Mouse (Mus musculus): ENCODE measurements around the gene Slf2.

DNA sequence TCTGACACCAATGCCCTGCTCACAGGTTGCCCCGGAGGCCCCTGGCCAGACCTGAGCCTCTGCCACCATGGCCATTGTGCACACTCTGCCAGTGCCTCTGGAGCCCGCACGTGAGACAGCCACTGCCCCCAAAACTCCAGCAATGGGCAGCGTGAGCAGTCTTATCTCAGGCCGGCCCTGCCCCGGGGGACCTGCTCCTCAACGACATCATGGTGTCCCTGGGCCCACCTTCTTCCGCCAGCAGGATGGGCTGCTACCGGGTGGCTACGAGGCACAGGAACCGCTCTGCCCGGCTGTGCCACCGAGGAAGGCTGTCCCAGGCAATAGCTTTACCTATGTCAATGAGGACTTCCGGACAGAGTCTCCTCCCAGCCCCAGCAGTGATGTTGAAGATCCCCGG, 90.4 kb downstream of the Slf2 start:
- TF ChIP-seq E2F4 (IDR thresholded peaks at IDR 0.05; ENCODE audit: insufficient replicate concordance, low read depth, low read length) (no peak), GABPA (IDR thresholded peaks at IDR 0.05; ENCODE audit: insufficient replicate concordance, low read depth, low read length) (no peak), CTCF (conservative IDR thresholded peaks at IDR 0.05 in 1 of 2, IDR thresholded peaks at IDR 0.05 in 1 of 2; ENCODE audit: low read depth in 2 of 2, low read length in 2 of 2) (no peak), HCFC1 (IDR thresholded peaks at IDR 0.05; ENCODE audit: low read depth, low read length) (no peak), MXI1 (IDR thresholded peaks at IDR 0.05; ENCODE audit: low read depth, low read length) (no peak), JUN (IDR thresholded peaks at IDR 0.05; ENCODE audit: insufficient read depth, low read depth, low read length) (no peak), SIN3A (IDR thresholded peaks at IDR 0.05; ENCODE audit: low read length) (no peak), MEF2A (IDR thresholded peaks at IDR 0.05; ENCODE audit: borderline replicate concordance, low read depth, low read length) (no peak), CHD2 (IDR thresholded peaks at IDR 0.05; ENCODE audit: low read length) (no peak), RAD21 (IDR thresholded peaks at IDR 0.05; ENCODE audit: low read depth, low read length) (no peak), POLR2A (IDR thresholded peaks at IDR 0.05; ENCODE audit: low read depth, low read length) (no peak), UBTF (IDR thresholded peaks at IDR 0.05; ENCODE audit: low read depth, low read length) (no peak), EP300 (IDR thresholded peaks at IDR 0.05; ENCODE audit: low read length) (no peak), BHLHE40 (IDR thresholded peaks at IDR 0.05; ENCODE audit: low read depth, low read length) (no peak)
